Mouse (Mus musculus) kidney, postnatal 4 days (tissue): ENCODE measurements around the gene Syt5.
"Not testable (repeated sequence)": the region's sequence is repeated elsewhere in the genome, so short reads cannot be mapped to it uniquely, and the experiment has no call there.

ENCODE experiments used
- DNase-seq, 2 experiments: peaks; one replicate each; pipeline ENCODE4 v3.0.0; 2021; ENCODE audit warnings: mixed read lengths in 2 of 2

Syt5 gene

DNA sequence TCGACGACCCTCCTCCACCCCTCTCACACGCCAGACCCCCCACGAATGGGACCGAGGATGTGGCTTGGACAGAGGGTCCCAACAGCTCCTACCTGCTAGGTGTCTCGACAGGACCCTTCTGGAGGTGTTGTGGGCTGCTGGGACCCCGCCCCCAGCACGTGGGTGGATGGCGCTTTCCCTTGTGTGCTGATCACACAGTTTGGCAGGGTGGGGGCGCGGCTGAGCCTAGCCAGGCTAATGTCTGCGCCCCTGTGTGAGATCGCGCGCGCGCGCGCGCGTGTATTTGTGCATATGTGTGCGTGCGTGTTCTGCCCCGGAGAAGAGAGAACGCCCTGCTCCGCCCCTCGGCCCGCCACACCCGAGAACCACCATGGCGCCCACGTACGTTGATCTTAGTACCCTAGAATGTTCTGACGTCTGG lies at the start of gene Syt5:
Gene Syt5, minus strand, starts transcription at position 321 of the 421 bp plus-strand sequence.
- peak; percentile 41 to 55 for DNase-seq

DNA sequence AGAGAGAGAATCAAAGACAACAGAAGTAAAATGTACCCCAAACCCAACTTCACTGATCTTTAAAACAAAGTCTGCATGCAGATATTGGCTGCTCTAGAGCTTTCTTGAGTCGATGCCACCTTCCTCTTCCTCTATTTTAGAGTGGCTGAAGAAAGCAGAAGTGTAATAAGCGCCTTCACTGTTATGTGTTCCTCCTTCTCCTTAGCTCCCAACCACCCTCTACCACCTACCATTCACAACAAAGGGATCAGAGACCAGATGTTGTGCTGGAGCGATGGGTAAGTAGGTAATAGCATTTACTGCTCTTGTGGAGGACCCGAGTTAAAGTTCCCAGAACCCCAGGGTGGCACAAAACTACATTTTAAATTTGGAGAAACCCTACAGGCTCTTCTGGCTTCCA lies 49.7 kb upstream of the Syt5 start:
- DNase-seq = not testable (repeated sequence)

DNA sequence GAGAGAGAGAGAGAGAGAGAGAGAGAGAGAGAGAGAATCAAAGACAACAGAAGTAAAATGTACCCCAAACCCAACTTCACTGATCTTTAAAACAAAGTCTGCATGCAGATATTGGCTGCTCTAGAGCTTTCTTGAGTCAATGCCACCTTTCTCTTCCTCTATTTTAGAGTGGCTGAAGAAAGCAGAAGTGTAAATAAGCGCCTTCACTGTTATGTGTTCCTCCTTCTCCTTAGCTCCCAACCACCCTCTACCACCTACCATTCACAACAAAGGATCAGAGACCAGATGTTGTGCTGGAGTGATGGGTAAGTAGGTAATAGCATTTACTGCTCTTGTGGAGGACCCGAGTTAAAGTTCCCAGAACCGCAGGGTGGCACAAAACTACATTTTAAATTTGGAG lies 34.1 kb upstream of the Syt5 start:
- not testable (repeated sequence) for DNase-seq

DNA sequence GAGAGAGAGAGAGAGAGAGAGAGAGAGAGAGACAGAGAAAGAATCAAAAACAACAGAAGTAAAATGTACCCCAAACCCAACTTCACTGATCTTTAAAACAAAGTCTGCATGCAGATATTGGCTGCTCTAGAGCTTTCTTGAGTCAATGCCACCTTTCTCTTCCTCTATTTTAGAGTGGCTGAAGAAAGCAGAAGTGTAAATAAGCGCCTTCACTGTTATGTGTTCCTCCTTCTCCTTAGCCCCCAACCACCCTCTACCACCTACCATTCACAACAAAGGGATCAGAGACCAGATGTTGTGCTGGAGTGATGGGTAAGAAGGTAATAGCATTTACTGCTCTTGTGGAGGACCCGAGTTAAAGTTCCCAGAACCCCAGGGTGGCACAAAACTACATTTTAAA lies 25.0 kb upstream of the Syt5 start:
- not testable (repeated sequence) for DNase-seq

DNA sequence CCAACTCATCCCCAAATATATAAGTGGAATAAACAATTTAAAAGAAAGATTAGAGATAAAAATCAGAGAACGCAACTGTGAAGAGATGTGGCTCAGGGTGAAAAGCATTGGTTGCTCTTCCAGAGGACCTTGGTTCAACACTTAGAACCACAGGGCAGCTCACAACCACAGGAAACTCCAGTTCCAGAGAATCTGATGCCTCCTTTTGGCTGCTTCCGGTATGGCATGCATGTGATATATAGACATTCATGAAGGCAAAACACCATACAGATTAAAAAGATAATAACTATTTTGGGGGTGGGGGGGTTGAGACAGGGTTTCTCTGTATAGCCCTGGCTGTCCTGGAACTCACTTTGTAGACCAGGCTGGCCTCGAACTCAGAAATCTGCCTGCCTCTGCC lies 15.3 kb upstream of the Syt5 start:
- peak in 1 of 2 experiments; percentile 17 for DNase-seq

DNA sequence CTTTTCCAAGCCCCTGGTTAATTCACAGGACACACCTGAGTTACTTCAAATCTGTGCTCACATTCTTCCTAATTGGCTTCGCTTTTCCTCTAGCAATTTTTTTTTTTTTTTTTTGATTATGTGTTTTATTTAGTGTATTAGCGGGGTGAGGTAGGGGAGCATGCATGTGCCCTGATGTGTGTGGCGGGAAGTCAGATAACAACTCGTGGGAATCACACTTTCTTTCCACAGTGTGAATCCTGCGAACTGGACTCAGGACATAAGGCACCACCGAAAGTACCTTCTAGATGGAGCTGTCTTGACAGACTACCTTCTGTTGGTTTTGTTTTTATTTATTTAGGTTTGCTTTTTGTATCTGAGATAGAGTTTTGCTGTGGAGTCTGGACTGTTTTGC lies 9.8 kb upstream of the Syt5 start:
- no peak for DNase-seq

DNA sequence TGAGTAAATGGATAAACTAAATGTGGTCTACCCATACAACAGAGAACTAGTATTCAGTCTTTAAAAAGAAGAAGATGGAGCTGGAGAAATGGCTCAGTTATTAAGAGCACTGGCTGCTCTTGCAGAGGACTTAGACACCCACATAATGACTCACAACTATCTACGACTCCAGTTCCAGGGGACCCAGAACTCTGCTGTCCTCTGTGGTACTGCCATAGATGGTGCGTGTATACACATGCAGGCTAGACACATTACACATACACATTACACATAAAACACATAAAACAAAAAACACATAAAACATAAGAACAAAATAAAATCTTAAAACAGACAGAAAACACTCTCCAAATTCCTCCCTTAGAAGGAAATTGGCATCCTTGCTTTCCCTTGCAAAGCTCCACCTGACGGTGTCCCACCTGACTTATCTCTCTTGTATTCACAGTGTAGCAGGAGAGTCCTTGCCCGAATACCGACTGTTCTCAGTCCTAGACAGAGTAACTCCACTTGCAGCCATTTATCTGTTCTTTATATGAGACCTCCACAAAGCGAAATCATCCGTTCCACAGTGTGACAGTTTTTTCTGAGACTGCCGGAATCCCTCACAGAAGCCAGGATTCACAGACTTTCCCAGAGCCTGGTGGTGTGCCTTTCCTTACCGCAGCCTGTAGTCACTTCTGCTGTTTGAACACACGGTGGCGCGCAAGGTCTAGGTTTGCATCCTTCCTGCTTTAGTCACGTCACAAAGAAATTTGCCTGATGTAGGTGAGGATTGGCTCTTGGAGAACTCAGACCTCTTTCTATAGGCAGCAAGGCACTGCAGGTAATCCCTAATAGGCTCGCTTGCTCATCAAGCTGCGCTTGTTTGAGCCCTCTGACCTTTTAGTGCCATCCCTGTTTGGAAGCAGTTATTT lies 9.2 kb upstream of the Syt5 start:
- peak; percentile 83 for DNase-seq

DNA sequence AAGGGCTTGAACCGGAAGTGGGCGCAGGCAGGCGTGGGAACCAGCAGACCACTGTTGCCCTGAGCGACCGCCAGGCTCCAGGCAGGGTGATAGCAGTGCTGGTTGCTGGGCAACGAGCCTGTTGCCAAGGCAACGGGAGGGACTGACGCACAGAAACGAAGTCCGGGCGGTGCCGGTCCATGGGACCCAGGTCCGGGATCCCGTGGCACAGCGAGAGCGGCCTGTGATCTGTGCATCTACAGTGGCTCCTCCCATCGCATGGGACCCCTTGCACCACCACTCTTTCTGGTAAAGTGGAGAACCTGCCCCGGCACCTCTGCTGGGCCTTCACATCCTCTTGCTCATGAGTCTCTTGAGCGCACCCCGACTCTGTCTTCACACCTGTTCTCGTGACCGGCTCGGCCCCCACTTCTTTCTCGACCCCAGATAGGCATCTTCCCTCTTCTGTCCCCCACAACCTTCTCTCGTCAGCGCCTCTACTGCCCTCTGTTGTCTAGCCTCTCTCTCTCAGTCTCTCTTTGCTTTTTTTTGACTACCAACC lies 680 bp downstream of the Syt5 start:
- peak; percentile 76 to 85 for DNase-seq

DNA sequence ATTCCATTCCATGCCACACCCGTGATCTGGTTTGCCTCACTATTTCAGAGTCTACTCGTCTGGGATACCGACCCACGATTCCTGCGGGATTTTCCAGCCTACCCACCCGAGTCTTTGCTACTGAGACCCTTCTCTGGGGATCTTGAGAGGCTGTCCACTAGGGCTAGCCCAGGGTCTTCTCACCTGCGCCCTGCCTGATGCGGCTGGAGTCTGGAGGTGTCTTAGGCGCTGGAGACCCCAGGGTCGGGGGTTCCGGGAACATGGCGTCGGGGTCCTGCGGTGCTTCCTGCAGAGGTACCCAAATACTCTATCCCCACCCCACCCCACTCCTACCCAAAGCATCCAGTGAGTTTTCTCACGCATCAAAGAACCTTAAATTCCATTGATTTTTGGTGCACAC lies 1.3 kb downstream of the Syt5 start:
- DNase-seq = no peak

DNA sequence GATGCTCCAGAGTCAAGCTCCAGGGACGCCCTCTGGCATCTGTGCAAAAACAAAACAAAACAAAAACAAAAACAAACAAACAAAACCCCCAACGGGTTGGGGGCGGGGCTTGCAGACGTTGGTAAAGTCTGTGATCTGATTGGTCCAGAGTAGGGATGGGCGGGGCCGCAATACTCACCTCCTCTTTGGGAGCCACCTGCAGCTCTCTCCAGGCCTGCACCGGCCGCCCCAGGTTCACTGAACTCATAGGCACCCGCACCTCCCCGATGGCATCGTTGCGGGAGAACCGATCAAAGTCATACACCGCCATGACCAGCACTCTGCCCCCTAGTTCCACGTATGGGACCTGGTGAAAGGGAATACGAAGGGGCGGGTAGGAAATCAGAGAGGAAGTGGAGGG lies 5.3 kb downstream of the Syt5 start:
- DNase-seq = no peak

DNA sequence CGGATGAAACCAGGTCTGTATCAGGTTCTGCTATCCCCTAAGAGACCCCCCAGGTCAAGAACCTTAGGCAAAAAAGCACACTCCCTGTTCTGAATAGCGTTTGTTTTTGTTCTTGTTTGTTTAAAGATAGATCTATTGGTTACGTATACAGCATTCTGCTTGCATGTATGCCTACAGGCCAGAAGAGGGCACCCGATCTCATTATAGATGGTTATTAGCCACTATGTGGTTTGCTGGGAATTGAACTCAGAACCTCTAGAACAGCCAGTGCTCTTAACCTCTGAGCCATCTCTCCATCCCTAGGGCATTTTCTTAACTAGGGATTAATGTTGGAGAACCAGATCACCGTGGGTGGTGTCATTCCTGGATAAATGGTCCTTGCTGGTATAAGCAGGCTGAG lies 6.0 kb downstream of the Syt5 start:
- no peak for DNase-seq

DNA sequence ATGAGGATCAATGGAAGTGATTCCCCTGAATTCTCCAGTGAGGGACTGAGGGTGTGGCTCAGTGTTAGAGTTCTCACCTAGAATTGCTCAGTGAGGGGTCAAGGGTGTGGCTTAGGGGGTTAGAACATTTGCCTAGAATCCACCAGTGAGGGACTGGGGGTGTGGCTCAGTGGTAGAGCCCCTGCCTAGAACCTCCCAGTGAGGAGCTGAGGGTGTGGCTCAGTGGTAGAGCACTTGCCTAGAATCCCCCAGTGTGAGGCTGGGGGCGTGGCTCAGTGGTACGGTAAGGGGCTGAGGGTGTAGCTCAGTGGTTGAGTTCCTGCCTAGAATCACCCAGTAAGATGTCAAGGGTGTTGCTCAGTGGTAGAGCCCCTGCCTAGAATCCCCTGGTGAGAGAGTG lies 8.3 kb downstream of the Syt5 start:
- no peak for DNase-seq

DNA sequence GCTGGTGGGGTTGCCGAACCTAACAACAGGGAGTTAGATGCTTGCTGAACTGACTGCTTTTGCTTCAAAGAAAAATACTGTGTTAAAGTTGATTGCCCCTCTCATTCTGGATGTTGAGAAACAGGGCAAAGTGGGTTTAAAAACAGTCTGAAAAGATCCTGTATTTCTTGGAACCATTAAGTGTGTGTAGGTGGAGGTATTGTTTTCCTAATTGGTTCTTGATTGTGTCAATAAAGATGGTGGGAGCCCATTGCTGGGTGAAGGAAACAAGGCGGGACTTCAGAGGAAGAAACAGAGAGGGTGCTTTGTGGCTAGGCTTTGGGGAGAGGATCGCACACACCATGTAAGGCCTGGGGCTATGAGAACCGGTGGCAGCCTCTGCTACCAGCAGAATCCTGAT lies 10.2 kb downstream of the Syt5 start:
- no peak for DNase-seq

DNA sequence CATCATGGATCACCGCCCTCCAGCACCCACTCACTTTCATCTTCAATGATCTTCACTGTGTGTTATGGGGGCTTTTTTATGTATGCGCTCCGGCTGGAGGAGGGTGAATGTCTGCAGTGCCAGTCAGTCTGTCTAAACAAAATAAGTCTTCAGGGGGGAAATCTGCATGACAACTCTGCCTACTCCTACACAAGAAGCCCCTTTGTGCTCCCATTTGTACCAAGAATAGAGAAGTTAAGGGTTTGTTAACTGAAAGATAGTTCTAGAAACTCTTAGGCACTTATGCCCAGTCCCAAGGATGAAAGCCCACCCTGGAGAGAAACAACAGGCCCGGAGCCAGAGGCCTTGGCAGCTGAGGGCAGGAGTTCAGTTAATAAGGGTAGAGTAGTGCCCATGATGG lies 11.0 kb downstream of the Syt5 start:
- no peak for DNase-seq

DNA sequence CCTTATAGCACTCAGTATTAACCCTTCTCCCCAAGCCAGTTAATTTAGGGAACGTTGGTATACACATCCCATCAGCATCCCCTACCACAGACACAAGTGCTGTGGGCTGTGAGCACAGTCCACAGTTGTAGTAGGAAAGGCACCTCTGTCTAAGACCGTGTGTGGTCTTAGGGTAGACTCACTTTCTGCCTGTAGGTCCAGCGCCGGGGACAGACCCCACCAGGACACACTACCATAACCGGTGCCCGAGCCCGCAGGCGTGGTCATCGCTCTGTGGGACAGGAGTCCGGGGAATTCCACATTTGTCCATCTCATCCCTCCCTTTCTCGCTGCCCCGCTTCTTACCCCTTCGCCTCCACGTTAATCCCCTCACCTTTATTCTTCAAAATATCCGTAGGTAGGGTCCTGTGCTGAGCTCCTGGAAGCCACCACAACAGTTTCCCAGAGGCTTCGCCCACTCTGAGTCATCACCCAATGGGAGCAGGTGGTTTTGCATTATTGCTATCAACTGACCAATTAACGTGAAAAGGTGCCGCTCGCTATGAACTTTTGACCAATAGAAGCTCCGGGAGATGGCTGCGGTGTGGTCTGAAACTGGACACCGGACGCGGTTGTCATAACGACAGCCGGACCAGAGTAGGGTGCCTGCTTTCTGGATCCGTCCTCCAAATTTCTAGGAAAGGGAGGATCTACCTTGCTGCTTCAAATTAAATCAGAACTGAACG lies 15.2 kb downstream of the Syt5 start, which contains the start of gene Dnaaf3:
Gene Dnaaf3, minus strand, starts transcription at position 449 of the 725 bp plus-strand sequence.
- peak; percentile 84 to 89 for DNase-seq

DNA sequence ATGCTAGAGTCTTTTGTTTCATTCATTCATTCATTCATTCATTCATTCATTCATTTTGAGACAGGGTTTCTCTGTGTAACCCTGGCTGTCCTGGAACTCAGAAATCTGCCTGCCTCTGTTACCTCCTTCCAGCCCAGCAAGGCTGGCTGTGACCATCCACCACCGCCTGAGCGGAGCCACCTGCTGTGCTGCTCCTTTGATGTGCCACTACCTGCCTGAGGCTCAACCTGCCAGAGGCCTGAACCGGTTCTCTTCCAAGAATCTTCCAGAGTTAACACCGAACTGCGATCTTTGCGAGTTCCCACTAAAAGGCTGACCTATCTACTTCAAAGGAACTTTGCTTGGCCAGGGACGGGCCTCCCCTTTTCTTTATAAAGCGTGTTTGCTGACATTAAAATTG lies 17.2 kb downstream of the Syt5 start:
- DNase-seq = not testable (repeated sequence)

DNA sequence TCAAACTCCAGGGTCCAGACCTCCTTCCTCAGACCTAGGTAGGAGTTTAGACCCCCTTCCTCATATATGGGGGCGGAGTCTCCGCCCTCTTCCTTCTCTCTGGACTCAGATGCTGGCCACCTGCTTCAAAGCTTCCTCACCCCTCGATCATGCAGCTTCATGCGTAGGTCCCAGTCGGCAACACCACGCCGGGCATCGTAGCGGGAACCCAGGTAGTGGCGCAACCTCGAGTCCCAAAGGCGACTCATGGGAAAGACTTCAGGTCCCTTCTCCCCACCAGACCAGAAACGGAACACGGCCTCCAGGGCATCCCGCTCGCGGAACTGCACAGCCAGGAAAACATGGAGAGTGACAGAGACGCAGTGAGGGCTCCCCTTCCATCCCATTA lies 20.0 kb downstream of the Syt5 start:
- no peak for DNase-seq

DNA sequence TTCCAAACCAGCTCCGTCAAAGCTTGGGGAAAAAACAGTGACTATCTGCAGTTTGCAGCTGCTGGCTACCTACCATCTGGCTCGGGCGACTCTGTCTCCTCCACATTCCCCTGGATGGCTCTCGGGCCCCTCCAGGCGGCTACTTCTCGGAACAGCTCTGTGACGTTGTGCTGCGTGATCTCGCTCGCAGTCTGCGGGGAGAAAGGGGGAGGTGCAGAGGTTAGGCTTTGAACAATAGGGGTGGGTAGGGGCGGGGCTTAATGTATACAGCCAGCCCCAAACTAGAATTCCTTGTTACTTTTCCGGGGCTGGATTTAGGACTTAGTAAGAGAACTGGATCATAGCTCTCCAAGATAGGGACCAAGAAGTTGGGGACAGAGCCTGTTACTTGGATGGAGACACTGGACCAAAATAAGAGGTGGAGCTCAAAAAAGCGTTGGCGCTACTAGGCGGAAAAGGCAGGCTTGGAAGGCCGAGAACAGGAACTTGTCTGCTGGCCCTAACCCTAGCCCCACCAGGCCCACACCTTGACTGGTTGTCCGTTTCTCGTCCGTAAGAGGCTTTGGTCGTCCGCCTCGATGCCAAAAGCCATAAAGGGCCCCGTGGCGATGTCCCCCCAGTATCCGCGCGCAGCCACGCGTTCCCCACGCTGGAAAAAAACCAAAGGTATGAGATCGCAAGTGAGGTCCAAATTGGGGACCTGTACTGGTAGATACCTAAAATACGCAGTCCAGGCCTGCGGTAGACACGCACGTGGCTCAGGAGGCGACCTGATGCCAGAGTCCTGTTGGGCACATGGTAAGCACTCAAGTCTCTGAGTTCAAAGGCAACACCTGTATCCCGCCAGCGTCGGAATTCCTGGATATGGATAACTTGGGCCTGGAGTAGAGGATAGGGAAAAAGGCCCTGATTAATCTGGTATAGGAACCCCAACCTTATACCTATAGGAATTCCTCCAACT lies 20.7 kb downstream of the Syt5 start:
- DNase-seq = peak; percentile 85 to 91

DNA sequence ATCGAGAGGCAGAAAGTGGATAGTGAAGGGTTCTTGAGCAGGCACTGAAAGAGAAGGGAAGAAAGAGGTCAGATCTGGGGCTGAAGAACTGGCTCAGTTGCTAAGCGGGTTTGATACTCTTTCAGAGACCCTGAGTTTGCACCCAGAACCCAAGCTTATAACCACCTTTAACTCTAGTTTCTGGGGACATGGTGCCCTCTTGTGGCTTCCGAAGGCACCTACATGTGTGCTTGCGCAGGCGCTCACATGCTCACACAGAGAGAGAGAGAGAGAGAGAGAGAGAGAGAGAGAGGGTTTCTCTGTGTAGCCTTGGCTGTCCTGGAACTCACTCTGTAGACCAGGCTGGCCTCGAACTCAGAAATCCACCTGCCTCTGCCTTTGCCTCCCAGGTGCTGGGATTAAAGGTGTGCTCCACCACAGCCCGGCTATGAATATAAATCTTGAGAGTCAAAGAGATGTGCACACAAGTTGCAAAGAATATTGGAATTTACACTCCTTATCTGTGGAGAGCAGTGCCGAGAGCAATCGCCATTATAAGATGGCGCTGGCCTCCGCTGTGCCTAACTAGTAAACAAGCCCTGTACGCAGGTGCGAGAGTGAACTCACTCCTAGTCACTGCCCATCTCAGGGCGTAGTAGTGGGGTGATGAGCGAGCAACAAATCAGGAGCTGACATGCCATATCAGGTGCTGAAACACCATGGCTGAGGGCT lies 23.0 kb downstream of the Syt5 start, which contains the start of gene Tnni3:
Gene Tnni3, minus strand, starts transcription at position 18 of the 711 bp plus-strand sequence.
- peak; percentile 69 to 71 for DNase-seq

DNA sequence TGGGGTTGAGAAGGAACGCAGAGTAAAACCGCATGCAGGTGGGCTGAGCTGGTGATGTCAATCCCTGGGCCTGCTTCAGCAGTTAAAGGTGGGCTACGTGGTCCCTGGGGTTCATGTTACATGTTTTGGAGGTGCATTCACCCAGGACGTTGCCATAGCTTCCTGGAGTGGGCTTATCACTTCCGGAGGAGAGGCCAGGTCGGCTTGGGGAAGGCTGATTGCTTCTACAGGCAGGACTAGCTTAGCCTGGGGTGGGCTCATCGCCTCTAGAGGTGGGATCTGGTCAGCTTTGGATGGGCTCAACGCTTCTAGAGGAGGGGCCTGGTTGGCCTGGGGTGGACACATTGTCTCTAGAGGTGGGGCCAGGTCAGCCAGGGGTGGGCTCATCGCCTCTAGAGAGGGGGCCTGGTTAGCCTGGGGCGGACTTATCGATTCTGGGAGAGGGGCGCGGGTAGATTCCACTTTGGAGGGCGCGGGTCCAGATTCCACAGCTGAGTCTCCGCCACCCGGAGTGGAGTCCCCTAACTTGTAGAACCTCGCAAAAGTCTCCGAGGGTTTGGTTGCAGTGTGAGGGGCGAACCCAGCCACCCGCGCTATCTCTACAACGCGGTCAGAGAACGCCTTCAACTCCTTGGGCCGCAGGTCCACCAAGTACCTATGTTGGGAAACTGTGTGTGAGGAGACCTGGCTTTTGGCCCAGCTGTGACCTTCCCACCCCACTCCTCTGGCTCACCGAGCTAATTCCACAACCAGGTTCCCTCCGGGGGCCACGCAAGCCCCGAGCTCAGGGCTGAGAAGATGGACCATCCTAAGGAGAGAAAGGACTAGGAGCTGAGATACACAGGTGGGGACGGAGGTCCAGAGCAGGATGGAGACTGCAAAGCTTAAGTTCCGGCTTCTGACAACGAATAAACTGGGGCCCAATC lies 23.9 kb downstream of the Syt5 start:
- DNase-seq = no peak

DNA sequence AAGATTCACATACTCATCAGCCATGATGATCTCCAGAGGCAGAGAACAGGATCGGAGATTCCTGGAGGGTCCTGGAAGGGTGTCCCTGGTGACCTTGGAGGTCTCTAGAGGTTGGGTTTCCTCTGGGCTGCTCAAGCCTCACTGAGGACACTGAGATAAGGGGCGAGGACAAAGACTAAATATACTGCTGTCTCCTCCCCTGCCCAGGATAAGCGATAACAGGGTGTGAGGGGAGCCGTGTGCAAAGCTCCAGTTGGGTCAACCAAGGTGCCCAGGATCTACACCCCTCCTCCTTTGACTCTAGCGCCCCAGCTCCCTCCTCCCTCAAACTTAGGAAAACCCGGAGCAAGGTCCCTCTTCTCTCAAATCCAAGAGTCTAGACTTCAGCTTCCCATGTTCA lies 25.0 kb downstream of the Syt5 start:
- no peak for DNase-seq
